Mouse (Mus musculus): ENCODE results near the gene Pitpnc1.

GRCm38 (mm10) chr11:107282481-107282880 lies 188.0 kb downstream of the Pitpnc1 start:
- TF ChIP-seq CEBPB (IDR thresholded peaks at IDR 0.05; ENCODE audit: low read depth): no peak
- no peak for TF ChIP-seq USF1 (IDR thresholded peaks at IDR 0.05; ENCODE audit: low read depth)
- TF ChIP-seq CTCF (IDR thresholded peaks at IDR 0.05; ENCODE audit: control insufficient read depth, insufficient read depth, insufficient read length): no peak
- no peak for TF ChIP-seq MAX (IDR thresholded peaks at IDR 0.05)
- no peak for TF ChIP-seq MYOD1 (IDR thresholded peaks at IDR 0.05; ENCODE audit: control insufficient read depth, insufficient read length, low read depth)

Measured in C2C12 (cell line).